Mouse (Mus musculus): Measurements from ENCODE around the gene Dnajc5. TPM values are rescaled to one million over a fixed set of nuclear protein-coding genes. Genes with fewer than 3 reads are reported as not detected.

Dnajc5 gene
- polyA plus RNA-seq, 1 experiment from 2014 or later: 80.4 TPM

DNA sequence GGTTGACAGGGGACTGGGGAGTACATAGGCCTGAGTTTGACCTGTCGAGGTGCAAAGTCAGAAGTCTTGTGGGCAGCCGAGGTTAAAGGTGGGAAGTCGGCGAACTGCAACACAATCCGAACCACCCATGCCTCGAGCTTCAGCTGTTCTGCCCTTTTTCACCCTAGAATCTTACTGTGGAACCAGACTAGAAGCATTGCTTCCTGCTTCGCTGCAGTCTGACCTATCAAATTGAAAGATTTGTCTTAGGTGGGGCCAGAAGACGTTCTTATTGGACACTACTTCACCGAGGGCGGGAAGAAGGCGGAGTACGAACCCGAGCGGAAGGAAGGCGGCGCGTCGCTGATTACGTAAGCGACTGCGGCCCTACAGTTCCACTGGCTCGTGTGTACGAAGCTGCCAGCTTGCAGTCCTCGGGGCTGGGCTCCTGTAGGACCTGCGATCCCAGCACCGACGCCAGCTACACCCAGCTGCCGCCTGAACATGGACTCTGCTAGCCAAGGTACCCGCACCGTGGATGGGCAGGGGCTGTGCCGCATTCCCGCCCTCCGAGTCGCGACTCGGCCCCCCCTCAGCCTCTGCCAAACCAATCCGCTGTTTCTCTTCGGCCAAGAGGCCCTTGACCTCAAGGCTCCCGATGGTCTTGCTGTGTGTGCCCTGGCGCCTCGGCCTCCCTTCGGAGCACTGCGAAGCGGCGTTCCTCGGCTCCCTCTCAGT, 23.3 kb upstream of the Dnajc5 start, which contains the start of gene Tpd52l2:
Gene Tpd52l2, plus strand, starts transcription at position 312 of the 717 bp plus-strand sequence.
- DNase-seq (ENCODE audit: low spot score) (peak; percentile 99), ATAC-seq (ENCODE audit: low read depth) (peak; percentile 98)
- Histone ChIP-seq H3K27ac (replicated peaks; ENCODE audit: low read depth, low read length) (peak within 1 kb of the TSS; percentile 93), H3K9ac (ENCODE audit: low read depth, low read length) (peak within 1 kb of the TSS; percentile 97), H3K4me1 (ENCODE audit: control insufficient read depth, insufficient read depth, low read length) (peaks cover 9% of the 10 kb centered on the region; the same call in 1 of the 2 replicates), H3K9me3 (ENCODE audit: control insufficient read depth, low read length) (no peaks in the 10 kb centered on the region), H3K4me2 (ENCODE audit: low read depth, low read length) (peak within 1 kb of the TSS; percentile 86), H3K4me3 (ENCODE audit: low read depth, low read length) (peak within 1 kb of the TSS; percentile 96), H3K27me3 (replicated peaks; ENCODE audit: control insufficient read depth, insufficient read depth, low read length) (no peaks in the 10 kb centered on the region), H3K36me3 (ENCODE audit: control insufficient read depth, insufficient read depth, low read length) (peaks cover 22% of the 10 kb centered on the region)
- WGBS: 0% methylated on average over 33 of the region's 46 CpGs

DNA sequence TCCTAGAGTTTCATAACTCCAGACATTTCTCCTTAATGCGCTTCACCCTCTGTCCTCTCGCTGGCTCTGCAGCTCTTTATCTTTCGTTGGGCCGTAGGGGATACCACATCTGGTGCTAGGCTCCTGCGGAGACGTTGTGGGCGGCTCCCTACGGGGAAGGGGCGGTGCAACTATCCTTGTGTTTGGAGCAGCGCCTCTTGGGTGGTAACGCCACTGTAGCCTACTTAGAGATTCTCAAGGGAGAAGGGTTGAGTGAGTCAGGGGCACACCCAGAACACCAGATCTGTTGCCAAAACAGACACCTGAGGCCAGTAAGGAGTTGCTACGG, 22.8 kb upstream of the Dnajc5 start:
- peak; percentile 83 for DNase-seq (ENCODE audit: low spot score)
- peak overlapping the region; percentile 93 for H3K27ac ChIP-seq (replicated peaks; ENCODE audit: low read depth, low read length)
- peaks cover 27% of the 10 kb centered on the region for H3K36me3 ChIP-seq (ENCODE audit: control insufficient read depth, insufficient read depth, low read length)
- H3K4me2 ChIP-seq (ENCODE audit: low read depth, low read length): peak overlapping the region; percentile 86
- H3K9ac ChIP-seq (ENCODE audit: low read depth, low read length): peak overlapping the region; percentile 97
- ATAC-seq (ENCODE audit: low read depth): peak; percentile 73
- 0% methylated on average over 12 of the region's 12 CpGs for WGBS
- H3K9me3 ChIP-seq (ENCODE audit: control insufficient read depth, low read length): no peaks in the 10 kb centered on the region
- peak overlapping the region; percentile 96 for H3K4me3 ChIP-seq (ENCODE audit: low read depth, low read length)
- H3K27me3 ChIP-seq (replicated peaks; ENCODE audit: control insufficient read depth, insufficient read depth, low read length): no peaks in the 10 kb centered on the region
- H3K4me1 ChIP-seq (ENCODE audit: control insufficient read depth, insufficient read depth, low read length): peaks cover 9% of the 10 kb centered on the region; the same call in 1 of the 2 replicates

DNA sequence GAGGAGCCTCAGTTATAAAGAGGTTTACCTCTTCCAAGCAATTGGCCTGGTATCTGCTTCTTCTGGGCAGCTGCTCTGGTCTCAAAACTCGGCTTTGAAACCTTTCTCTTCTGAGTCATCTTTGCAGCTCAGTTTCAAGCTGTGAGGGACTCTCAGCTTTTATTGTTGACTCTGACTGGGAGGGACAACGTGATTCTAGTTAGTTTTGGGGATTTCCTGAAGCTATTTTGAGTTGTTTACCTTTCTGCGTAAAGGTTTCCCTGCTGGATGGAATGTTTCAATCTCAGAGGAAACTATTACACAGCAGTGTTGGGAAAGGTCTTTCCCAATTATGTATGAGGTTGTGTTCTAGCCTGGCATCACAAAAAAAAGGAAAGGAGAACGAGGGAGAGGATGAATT, 21.6 kb upstream of the Dnajc5 start:
- Histone ChIP-seq H3K4me3 (ENCODE audit: low read depth, low read length) (no peak overlapping the region), H3K9me3 (ENCODE audit: control insufficient read depth, low read length) (no peaks in the 10 kb centered on the region), H3K27me3 (replicated peaks; ENCODE audit: control insufficient read depth, insufficient read depth, low read length) (no peaks in the 10 kb centered on the region), H3K4me2 (ENCODE audit: low read depth, low read length) (0 out of 2 replicates have a peak overlapping the region, but pooled peaks have one; percentile 86), H3K9ac (ENCODE audit: low read depth, low read length) (0 out of 2 replicates have a peak overlapping the region, but pooled peaks have one; percentile 14), H3K27ac (replicated peaks; ENCODE audit: low read depth, low read length) (no peak overlapping the region), H3K4me1 (ENCODE audit: control insufficient read depth, insufficient read depth, low read length) (peaks cover 9% of the 10 kb centered on the region; the same call in 1 of the 2 replicates), H3K36me3 (ENCODE audit: control insufficient read depth, insufficient read depth, low read length) (peaks cover 37% of the 10 kb centered on the region)
- ATAC-seq (ENCODE audit: low read depth) (no peak), DNase-seq (ENCODE audit: low spot score) (no peak)
- WGBS: 78% methylated on average over 4 of the region's 4 CpGs

- H3K27ac ChIP-seq (replicated peaks; ENCODE audit: low read depth, low read length): no peak overlapping the region
- H3K27me3 ChIP-seq (replicated peaks; ENCODE audit: control insufficient read depth, insufficient read depth, low read length): no peaks in the 10 kb centered on the region
- peaks cover 91% of the 10 kb centered on the region for H3K36me3 ChIP-seq (ENCODE audit: control insufficient read depth, insufficient read depth, low read length)
- no peaks in the 10 kb centered on the region for H3K4me1 ChIP-seq (ENCODE audit: control insufficient read depth, insufficient read depth, low read length)
- H3K4me3 ChIP-seq (ENCODE audit: low read depth, low read length): no peak overlapping the region
- no peak for DNase-seq (ENCODE audit: low spot score)
- no peak overlapping the region for H3K9ac ChIP-seq (ENCODE audit: low read depth, low read length)
- 90% methylated on average over 2 of the region's 2 CpGs for WGBS
- no peak for ATAC-seq (ENCODE audit: low read depth)
- H3K9me3 ChIP-seq (ENCODE audit: control insufficient read depth, low read length): no peaks in the 10 kb centered on the region
- H3K4me2 ChIP-seq (ENCODE audit: low read depth, low read length): no peak overlapping the region
These were observed 11.1 kb upstream of the Dnajc5 start for GRCm38 (mm10) chr2:181509191-181509590.

DNA sequence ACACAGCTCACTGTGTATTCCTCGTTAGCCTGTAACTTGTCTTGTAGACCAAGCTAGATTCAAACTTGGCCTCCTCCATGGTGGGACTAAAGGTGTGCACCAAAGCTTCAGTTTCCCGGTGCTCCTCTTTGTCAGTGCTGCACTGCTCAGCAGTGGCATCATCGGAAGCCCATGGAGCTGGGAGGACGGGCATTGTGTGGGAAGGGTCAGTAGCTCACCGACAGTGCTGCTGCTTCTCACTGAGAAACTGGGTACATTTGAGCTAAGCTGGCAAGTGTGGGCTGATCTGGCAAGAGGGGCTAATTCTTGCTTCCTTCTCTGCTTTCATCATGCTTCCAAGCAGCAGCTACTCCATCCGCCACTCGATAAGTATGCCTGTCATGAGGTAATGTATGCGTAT, 9.1 kb upstream of the Dnajc5 start:
- WGBS: 91% methylated on average over 8 of the region's 8 CpGs
- no peak overlapping the region for H3K9ac ChIP-seq (ENCODE audit: low read depth, low read length)
- no peaks in the 10 kb centered on the region for H3K4me1 ChIP-seq (ENCODE audit: control insufficient read depth, insufficient read depth, low read length)
- H3K36me3 ChIP-seq (ENCODE audit: control insufficient read depth, insufficient read depth, low read length): peaks cover 95% of the 10 kb centered on the region
- H3K9me3 ChIP-seq (ENCODE audit: control insufficient read depth, low read length): no peaks in the 10 kb centered on the region
- no peaks in the 10 kb centered on the region for H3K27me3 ChIP-seq (replicated peaks; ENCODE audit: control insufficient read depth, insufficient read depth, low read length)
- no peak overlapping the region for H3K4me2 ChIP-seq (ENCODE audit: low read depth, low read length)
- DNase-seq (ENCODE audit: low spot score) (no peak), ATAC-seq (ENCODE audit: low read depth) (no peak)
- H3K27ac ChIP-seq (replicated peaks; ENCODE audit: low read depth, low read length): no peak overlapping the region
- H3K4me3 ChIP-seq (ENCODE audit: low read depth, low read length): no peak overlapping the region

DNA sequence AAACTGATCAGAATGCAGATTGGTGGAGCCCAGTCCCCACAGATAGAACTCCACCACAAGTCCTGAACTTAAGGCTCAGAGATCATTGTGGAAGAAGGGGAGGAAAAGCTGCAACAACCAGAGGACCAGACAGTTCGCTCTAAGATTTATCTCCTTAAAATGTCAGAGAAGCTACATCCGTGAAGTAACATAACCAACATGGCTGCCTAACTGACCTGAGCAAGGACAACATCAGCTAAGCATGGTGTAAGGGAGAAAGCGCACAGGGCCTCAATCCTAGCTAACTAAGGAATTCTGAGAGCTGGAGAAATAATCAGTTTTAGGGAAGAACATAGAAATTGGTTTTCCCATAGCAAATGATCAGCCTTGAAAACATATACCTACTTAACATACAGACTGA, 1.1 kb upstream of the Dnajc5 start:
- Histone ChIP-seq H3K4me1 (ENCODE audit: control insufficient read depth, insufficient read depth, low read length) (peaks cover 14% of the 10 kb centered on the region), H3K36me3 (ENCODE audit: control insufficient read depth, insufficient read depth, low read length) (peaks cover 41% of the 10 kb centered on the region), H3K9me3 (ENCODE audit: control insufficient read depth, low read length) (no peaks in the 10 kb centered on the region), H3K4me2 (ENCODE audit: low read depth, low read length) (peak overlapping the region; percentile 62), H3K4me3 (ENCODE audit: low read depth, low read length) (peak overlapping the region; percentile 94), H3K27me3 (replicated peaks; ENCODE audit: control insufficient read depth, insufficient read depth, low read length) (no peaks in the 10 kb centered on the region), H3K9ac (ENCODE audit: low read depth, low read length) (peak overlapping the region; percentile 94), H3K27ac (replicated peaks; ENCODE audit: low read depth, low read length) (peak overlapping the region; percentile 97)
- no peak for ATAC-seq (ENCODE audit: low read depth)
- DNase-seq (ENCODE audit: low spot score): no peak
- WGBS: 73% methylated on average over 3 of the region's 3 CpGs

- no peak for ATAC-seq (ENCODE audit: low read depth)
- Histone ChIP-seq H3K4me3 (ENCODE audit: low read depth, low read length) (peak overlapping the region; percentile 94), H3K4me1 (ENCODE audit: control insufficient read depth, insufficient read depth, low read length) (peaks cover 14% of the 10 kb centered on the region), H3K9ac (ENCODE audit: low read depth, low read length) (peak overlapping the region; percentile 94), H3K9me3 (ENCODE audit: control insufficient read depth, low read length) (no peaks in the 10 kb centered on the region), H3K36me3 (ENCODE audit: control insufficient read depth, insufficient read depth, low read length) (peaks cover 25% of the 10 kb centered on the region), H3K27me3 (replicated peaks; ENCODE audit: control insufficient read depth, insufficient read depth, low read length) (no peaks in the 10 kb centered on the region), H3K4me2 (ENCODE audit: low read depth, low read length) (peak overlapping the region; percentile 62), H3K27ac (replicated peaks; ENCODE audit: low read depth, low read length) (peak overlapping the region; percentile 97)
- WGBS: 0% methylated on average over 17 of the region's 17 CpGs
- no peak for DNase-seq (ENCODE audit: low spot score)
These were observed 597 bp downstream of the Dnajc5 start for GRCm38 (mm10) chr2:181520936-181521227.

GRCm38 (mm10) chr2:181521491-181521890, 1.2 kb downstream of the Dnajc5 start:
- Histone ChIP-seq H3K27ac (replicated peaks; ENCODE audit: low read depth, low read length) (no peak overlapping the region), H3K9me3 (ENCODE audit: control insufficient read depth, low read length) (no peaks in the 10 kb centered on the region), H3K9ac (ENCODE audit: low read depth, low read length) (peak overlapping the region; percentile 94), H3K4me2 (ENCODE audit: low read depth, low read length) (peak overlapping the region; percentile 62), H3K27me3 (replicated peaks; ENCODE audit: control insufficient read depth, insufficient read depth, low read length) (no peaks in the 10 kb centered on the region), H3K4me1 (ENCODE audit: control insufficient read depth, insufficient read depth, low read length) (peaks cover 14% of the 10 kb centered on the region), H3K36me3 (ENCODE audit: control insufficient read depth, insufficient read depth, low read length) (peaks cover 21% of the 10 kb centered on the region), H3K4me3 (ENCODE audit: low read depth, low read length) (peak overlapping the region; percentile 94)
- DNase-seq (ENCODE audit: low spot score) (no peak), ATAC-seq (ENCODE audit: low read depth) (no peak)
- WGBS: 52% methylated on average over 10 of the region's 10 CpGs

DNA sequence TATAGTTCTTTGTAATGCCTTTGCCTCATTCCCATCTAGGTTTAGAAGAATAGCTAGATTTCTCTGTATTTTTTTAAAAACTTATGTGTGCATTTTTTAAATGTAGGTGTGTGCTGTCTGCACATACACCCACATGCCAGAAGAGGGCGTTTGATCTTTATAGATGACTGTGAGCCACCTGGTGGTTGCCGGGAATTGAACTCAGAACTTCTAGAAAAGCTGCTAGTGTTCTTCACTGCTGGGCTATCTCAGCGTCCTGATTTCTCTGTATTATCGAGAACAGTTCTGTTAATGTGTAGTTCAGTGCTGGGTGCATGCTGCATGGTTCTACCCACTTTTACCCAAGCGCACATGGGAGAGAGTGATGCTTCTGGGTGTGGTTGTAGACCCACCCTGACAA, 2.5 kb downstream of the Dnajc5 start:
- Histone ChIP-seq H3K4me2 (ENCODE audit: low read depth, low read length) (no peak overlapping the region), H3K36me3 (ENCODE audit: control insufficient read depth, insufficient read depth, low read length) (peaks cover 13% of the 10 kb centered on the region; the same call in 1 of the 2 replicates), H3K4me3 (ENCODE audit: low read depth, low read length) (no peak overlapping the region), H3K27ac (replicated peaks; ENCODE audit: low read depth, low read length) (no peak overlapping the region), H3K9ac (ENCODE audit: low read depth, low read length) (no peak overlapping the region), H3K27me3 (replicated peaks; ENCODE audit: control insufficient read depth, insufficient read depth, low read length) (no peaks in the 10 kb centered on the region), H3K9me3 (ENCODE audit: control insufficient read depth, low read length) (no peaks in the 10 kb centered on the region), H3K4me1 (ENCODE audit: control insufficient read depth, insufficient read depth, low read length) (peaks cover 14% of the 10 kb centered on the region)
- ATAC-seq (ENCODE audit: low read depth) (no peak), DNase-seq (ENCODE audit: low spot score) (no peak)
- WGBS: 71% methylated on average over 5 of the region's 5 CpGs

Measured in embryonic facial prominence, embryonic 14.5 days (tissue).